Mouse (Mus musculus): ENCODE measurements around the gene Exoc3. TPM values are rescaled to one million over a fixed set of nuclear protein-coding genes. Genes with fewer than 3 reads are reported as not detected.

The Exoc3 gene
- total RNA-seq (2023): 42.6 to 53.7 TPM (median 47.5 TPM) in 4 replicates

GRCm38 (mm10) chr13:74208317-74208985, at the start of gene Exoc3:
Exoc3 (minus strand) TSS chr13:74208732.

GRCm38 (mm10) chr13:74121141-74121602, 87.4 kb downstream of the Exoc3 start, which contains the start of gene Slc9a3:
Slc9a3 (plus strand) TSS chr13:74121457.

Other genes starting within 250 kb of the Exoc3 start
- not detected in 4 replicates for gene Zdhhc11, start 244.9 kb downstream of the Exoc3 start, total RNA-seq (2023)
- gene Tppp, start 199.3 kb downstream of the Exoc3 start, total RNA-seq (2023): 0.63 to 1.9 TPM (median 1.1 TPM) in 4 replicates
- gene Cep72, start 146.4 kb downstream of the Exoc3 start, total RNA-seq (2023): 8.9 to 14.0 TPM (median 11.4 TPM) in 4 replicates
- gene Slc9a3, start 87.3 kb downstream of the Exoc3 start, total RNA-seq (2023): 0.12 TPM in 1 of 4 replicates, not detected in the others
- gene Ahrr, start 83.6 kb upstream of the Exoc3 start, total RNA-seq (2023): 0.13 TPM in 1 of 4 replicates, not detected in the others
- gene Pdcd6, start 108.8 kb upstream of the Exoc3 start, total RNA-seq (2023): 69.5 to 80.3 TPM (median 74.6 TPM) in 4 replicates
- 148 to 207 TPM (median 169 TPM) in 4 replicates for gene Sdha, start 141.5 kb upstream of the Exoc3 start, total RNA-seq (2023)
- 15.1 to 22.1 TPM (median 18.5 TPM) in 4 replicates for gene Ccdc127, start 141.6 kb upstream of the Exoc3 start, total RNA-seq (2023)
- not detected in 4 replicates for gene Lrrc14b, start 155.3 kb upstream of the Exoc3 start, total RNA-seq (2023)
- 1.5 to 2.7 TPM (median 1.8 TPM) in 4 replicates for gene Zfp72, start 182.1 kb upstream of the Exoc3 start, total RNA-seq (2023)
- 598 to 630 TPM (median 617 TPM) in 4 replicates for gene Ftl1-ps1, start 191.0 kb upstream of the Exoc3 start, total RNA-seq (2023)

Data from B cell, adult 62 days (primary cell).